Mouse (Mus musculus) spleen, adult 2 months (tissue): Measurements from ENCODE around the gene Fxr2.

ENCODE experiments used
- CTCF ChIP-seq: fragments of 200-500 bp; IDR thresholded peaks from 2 replicates; pipeline ENCODE4 v1.5.1; 2011; ENCODE audit warnings: mild to moderate bottlenecking, inconsistent platforms; ENCODE audit not compliant: insufficient read depth, insufficient read length, insufficient replicate concordance; ENCODE audit errors: extremely low read depth
- POLR2A ChIP-seq: fragments of 200-500 bp; IDR thresholded peaks from 2 replicates; pipeline ENCODE4 v1.6.1; 2011; ENCODE audit warnings: low read depth, low read length, inconsistent platforms

DNA sequence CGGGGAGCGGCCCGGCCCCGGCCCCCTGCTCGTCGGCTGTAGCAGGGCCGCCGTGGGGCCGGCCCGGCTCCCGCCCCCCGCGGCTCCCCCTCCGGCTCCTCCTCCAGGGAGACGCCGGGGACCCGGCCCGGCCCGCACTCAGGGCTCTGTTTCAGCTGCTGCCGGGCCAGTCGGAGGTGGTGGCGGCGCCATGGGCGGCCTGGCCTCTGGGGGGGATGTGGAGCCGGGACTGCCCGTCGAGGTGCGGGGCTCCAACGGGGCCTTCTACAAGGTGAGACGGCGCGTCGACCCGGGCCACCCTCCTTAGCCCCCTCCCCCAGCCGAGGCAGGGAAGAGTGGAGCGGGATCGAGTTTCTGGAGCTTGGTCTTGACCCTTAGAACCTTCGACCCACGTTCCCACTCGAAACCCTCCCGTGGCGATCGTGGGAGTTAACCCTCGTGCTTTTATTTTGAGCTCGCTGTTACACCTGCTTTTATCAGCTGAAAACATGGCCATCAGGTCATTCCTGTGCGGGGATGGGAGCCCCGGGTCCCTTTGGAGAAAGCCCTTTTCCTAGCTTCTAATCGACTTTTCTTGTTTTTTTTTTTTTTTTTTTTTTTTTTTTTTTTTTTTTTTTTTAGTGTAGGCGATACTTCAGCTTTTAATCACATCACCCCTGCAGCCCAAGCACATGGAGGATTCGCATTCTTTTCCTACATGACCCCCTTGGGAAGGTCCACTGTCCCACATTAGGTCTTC is 507 bp downstream of the Fxr2 start:
- TF ChIP-seq CTCF (no peak), POLR2A (no peak)
